Mouse (Mus musculus): ENCODE measurements around the gene Rbx1.
"Not testable (repeated sequence)": the region's sequence is repeated elsewhere in the genome, so short reads cannot be mapped to it uniquely, and the experiment has no call there.

Gene Rbx1

GRCm38 (mm10) chr15:81465901-81466737 is at the start of gene Rbx1:
Rbx1 (plus strand) TSS chr15:81466296.
- DNase-seq, result peak; percentile 99

- peak; percentile 77 for DNase-seq
Measured at GRCm38 (mm10) chr15:81416763-81417310, 49.3 kb upstream of the Rbx1 start.

- no peak for DNase-seq
Measured at GRCm38 (mm10) chr15:81418065-81418464, 48.0 kb upstream of the Rbx1 start.

GRCm38 (mm10) chr15:81421454-81421853 is 44.6 kb upstream of the Rbx1 start:
- DNase-seq, result peak; percentile 2

- DNase-seq, result no peak
Measured at GRCm38 (mm10) chr15:81422156-81422681, 43.9 kb upstream of the Rbx1 start.

- DNase-seq, result no peak
Measured at GRCm38 (mm10) chr15:81425311-81425710, 40.8 kb upstream of the Rbx1 start.

GRCm38 (mm10) chr15:81427947-81428346 is 38.1 kb upstream of the Rbx1 start:
- no peak for DNase-seq

- no peak for DNase-seq
Measured at GRCm38 (mm10) chr15:81431195-81431594, 34.9 kb upstream of the Rbx1 start.

GRCm38 (mm10) chr15:81438345-81438744 is 27.8 kb upstream of the Rbx1 start:
- no peak for DNase-seq

GRCm38 (mm10) chr15:81439236-81439635 is 26.9 kb upstream of the Rbx1 start:
- no peak for DNase-seq

- DNase-seq, result peak; percentile 69
Measured at GRCm38 (mm10) chr15:81448463-81448862, 17.6 kb upstream of the Rbx1 start.

GRCm38 (mm10) chr15:81461523-81461922 is 4.6 kb upstream of the Rbx1 start:
- no peak for DNase-seq

GRCm38 (mm10) chr15:81465016-81465660 is 958 bp upstream of the Rbx1 start:
- DNase-seq, result no peak

GRCm38 (mm10) chr15:81466738-81467113 is 630 bp downstream of the Rbx1 start:
- no peak for DNase-seq

- DNase-seq, result peak; percentile 17
Measured at GRCm38 (mm10) chr15:81470735-81471134, 4.6 kb downstream of the Rbx1 start.

GRCm38 (mm10) chr15:81472256-81472655 is 6.2 kb downstream of the Rbx1 start:
- DNase-seq, result no peak

GRCm38 (mm10) chr15:81475654-81476053 is 9.6 kb downstream of the Rbx1 start:
- DNase-seq, result peak; percentile 16

- DNase-seq, result peak; percentile 60
Measured at GRCm38 (mm10) chr15:81476597-81476996, 10.5 kb downstream of the Rbx1 start.

GRCm38 (mm10) chr15:81479446-81480213 is 13.5 kb downstream of the Rbx1 start:
- DNase-seq, result peak; percentile 9

- not testable (repeated sequence) for DNase-seq
Measured at GRCm38 (mm10) chr15:81480284-81480683, 14.2 kb downstream of the Rbx1 start.

- peak; percentile 59 for DNase-seq
Measured at GRCm38 (mm10) chr15:81480977-81481379, 14.9 kb downstream of the Rbx1 start.

GRCm38 (mm10) chr15:81482966-81483365 is 16.9 kb downstream of the Rbx1 start:
- DNase-seq, result no peak

GRCm38 (mm10) chr15:81483691-81484090 is 17.6 kb downstream of the Rbx1 start:
- no peak for DNase-seq
